Mouse (Mus musculus) CD8-positive naive resting alpha-beta T cell, adult 2 months (primary cell): ENCODE data around the gene Rorb.

Experiments
- DNase-seq, 2 experiments: peaks; one replicate each; pipeline ENCODE4 v3.0.0; 2022; ENCODE audit warnings: low read depth in 2 of 2, low spot score in 2 of 2

Gene Rorb

DNA sequence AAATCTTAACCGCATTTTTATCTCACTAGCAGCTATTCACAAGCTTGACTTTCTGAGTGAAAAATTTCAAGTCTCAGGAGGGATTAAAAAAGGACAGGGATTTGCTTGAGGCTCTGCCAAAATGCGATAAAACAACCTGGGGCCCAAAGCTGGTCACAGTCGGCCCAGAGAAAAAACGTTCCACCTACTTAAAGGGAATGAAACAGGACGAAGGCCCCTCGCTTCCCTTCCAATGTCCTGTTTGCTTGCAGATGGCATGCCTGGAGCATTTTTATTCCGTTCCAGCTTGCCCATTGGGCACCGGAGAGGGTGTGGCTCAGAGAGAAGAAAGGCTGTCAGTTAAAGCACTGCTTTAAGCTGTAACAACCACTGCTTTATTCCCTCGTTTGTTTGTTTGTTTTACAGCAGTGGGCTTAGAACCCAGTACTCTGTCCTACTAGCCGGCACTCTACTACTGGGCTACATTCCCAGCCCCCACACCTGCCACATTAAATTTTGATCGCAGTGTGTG lies 221.8 kb downstream of the Rorb start:
- DNase-seq, result no peak

- no peak for DNase-seq
Observed at GRCm38 (mm10) chr19:18888491-18889116, 222.4 kb downstream of the Rorb start.

GRCm38 (mm10) chr19:18887646-18888407 lies 223.2 kb downstream of the Rorb start:
- no peak for DNase-seq

- DNase-seq, result no peak
Observed at GRCm38 (mm10) chr19:18881162-18881561, 229.8 kb downstream of the Rorb start.
